Mouse (Mus musculus) hindbrain, embryonic 14.5 days (tissue): Measurements from ENCODE around the gene Plekhh1. TPM values are rescaled to one million over a fixed set of nuclear protein-coding genes. Genes with fewer than 3 reads are reported as not detected.
A peak's percentile ranks its signal among the peaks of the same experiment; 100 is the strongest.

Source experiments
- ATAC-seq: fragments of 200-750 bp; cut with Nextera tagmentation; 2 replicates; pipeline ENCODE4 v1.8.0; 2017; ENCODE audit warnings: moderate number of reproducible peaks, mild to moderate bottlenecking, moderate TSS enrichment, moderate library complexity; ENCODE audit not compliant: low FRiP score
- DNase-seq: peaks from one replicate; pipeline ENCODE4 v3.0.0-alpha.2; 2015; ENCODE audit warnings: low spot score
- H3K27ac ChIP-seq: fragments of 300-500 bp; sonication (generic); 2 replicates; pipeline ENCODE4 v1.5.1; 2014; ENCODE audit warnings: mild to moderate bottlenecking, moderate library complexity
- H3K27me3 ChIP-seq: fragments of 300-500 bp; sonication (generic); 2 replicates; pipeline ENCODE4 v1.6.1; 2014; ENCODE audit warnings: mild to moderate bottlenecking, low read length, mixed read lengths; ENCODE audit not compliant: control insufficient read depth, insufficient read depth
- H3K36me3 ChIP-seq: fragments of 300-500 bp; sonication (generic); replicated peaks from 2 replicates; pipeline ENCODE4 v1.6.1; 2014; ENCODE audit not compliant: control insufficient read depth, insufficient read depth
- H3K4me1 ChIP-seq: fragments of 300-500 bp; sonication (generic); replicated peaks from 2 replicates; pipeline ENCODE4 v1.6.1; 2014; ENCODE audit warnings: antibody characterized with exemption, low read length, mixed read lengths; ENCODE audit not compliant: control insufficient read depth, insufficient read depth
- H3K4me2 ChIP-seq: fragments of 300-500 bp; sonication (generic); replicated peaks from 2 replicates; pipeline ENCODE4 v1.6.1; 2014; ENCODE audit warnings: mild to moderate bottlenecking, moderate library complexity
- H3K4me3 ChIP-seq: fragments of 300-500 bp; sonication (generic); replicated peaks from 2 replicates; pipeline ENCODE4 v1.5.1; 2014; ENCODE audit warnings: mild to moderate bottlenecking, low read length
- H3K9ac ChIP-seq: fragments of 300-500 bp; sonication (generic); 2 replicates; pipeline ENCODE4 v1.6.1; 2014
- H3K9me3 ChIP-seq: fragments of 300-500 bp; sonication (generic); 2 replicates; pipeline ENCODE4 v1.6.1; 2016; ENCODE audit warnings: low read length; ENCODE audit not compliant: control insufficient read depth
- WGBS: fragments of 180-500 bp; shearing (Covaris S2); extraction: QIAGEN DNeasy Blood & Tissue Kit; methylation state at CpG from one replicate; pipeline ENCODE4 v1.1.7; 2014; 5-methylcytosine and 5-hydroxymethylcytosine counted together
- polyA plus RNA-seq: library from polyadenylated mRNA; unstranded; fragments of >200 nt; fragmentation: Nextera tagmentation; extraction: Ambion mirVana; gene quantifications from 2 replicates; pipeline ENCODE4 v1.2.1, GENCODE M21; 2014

Gene Plekhh1
- polyA plus RNA-seq, 1 experiment from 2014 or later, result 2.8 TPM

DNA sequence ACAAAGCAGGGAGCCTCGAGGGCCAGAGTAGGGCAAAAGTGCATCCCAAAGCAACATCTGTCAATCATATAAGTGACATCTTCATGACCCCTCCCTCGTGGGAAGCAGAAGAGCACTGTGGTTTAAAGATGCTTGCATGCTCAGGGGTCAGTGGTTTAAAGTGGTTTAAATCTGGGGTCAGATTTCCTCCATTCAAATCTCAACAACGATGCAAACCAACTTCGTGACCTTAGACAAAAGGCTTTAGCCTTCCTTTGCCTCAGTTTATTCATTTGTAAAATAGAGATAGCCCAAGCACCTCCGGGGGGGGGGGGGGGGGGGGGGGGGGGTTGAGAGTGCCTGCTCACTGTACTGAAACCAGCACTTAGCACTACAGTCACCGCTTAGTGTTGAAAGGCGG lies 32.3 kb upstream of the Plekhh1 start:
- no peaks in the 10 kb centered on the region for H3K27me3 ChIP-seq
- no peak overlapping the region for H3K27ac ChIP-seq
- WGBS, result 7% methylated on average over 6 of the region's 7 CpGs
- 0 out of 2 replicates have a peak, but pooled peaks cover 3% of the 10 kb centered on the region for H3K36me3 ChIP-seq
- DNase-seq (no peak), ATAC-seq (no peak)
- no peaks in the 10 kb centered on the region for H3K4me1 ChIP-seq
- H3K9ac ChIP-seq, result no peak overlapping the region
- no peak overlapping the region for H3K4me2 ChIP-seq
- no peak overlapping the region for H3K4me3 ChIP-seq
- no peaks in the 10 kb centered on the region for H3K9me3 ChIP-seq

DNA sequence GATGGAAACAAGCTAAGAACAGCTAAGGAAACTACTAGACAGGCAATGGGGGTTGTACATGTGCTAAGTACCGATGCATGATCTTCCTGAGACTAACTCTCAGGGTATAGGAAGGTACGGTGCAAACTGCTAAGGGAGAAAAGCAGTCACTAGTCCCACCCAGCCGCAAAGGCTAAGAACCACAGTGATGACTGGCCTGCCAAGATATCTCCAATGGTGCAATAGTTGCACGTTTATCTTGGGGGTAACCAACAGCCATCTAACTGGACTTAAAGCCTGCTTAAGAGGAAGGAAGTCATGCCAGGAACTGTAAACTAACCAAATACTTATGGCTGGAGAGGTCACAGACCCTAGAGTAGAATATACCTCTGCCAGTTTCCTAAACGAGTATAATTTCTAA lies 26.6 kb upstream of the Plekhh1 start:
- DNase-seq, result no peak
- H3K9me3 ChIP-seq, result no peaks in the 10 kb centered on the region
- no peak overlapping the region for H3K4me3 ChIP-seq
- H3K27ac ChIP-seq, result no peak overlapping the region
- H3K4me2 ChIP-seq, result no peak overlapping the region
- 0 out of 2 replicates have a peak, but pooled peaks cover 3% of the 10 kb centered on the region for H3K36me3 ChIP-seq
- peaks cover 13% of the 10 kb centered on the region for H3K4me1 ChIP-seq
- H3K27me3 ChIP-seq, result no peaks in the 10 kb centered on the region
- no peak for ATAC-seq
- H3K9ac ChIP-seq, result no peak overlapping the region
- WGBS, result 95% methylated on average over 5 of the region's 5 CpGs

DNA sequence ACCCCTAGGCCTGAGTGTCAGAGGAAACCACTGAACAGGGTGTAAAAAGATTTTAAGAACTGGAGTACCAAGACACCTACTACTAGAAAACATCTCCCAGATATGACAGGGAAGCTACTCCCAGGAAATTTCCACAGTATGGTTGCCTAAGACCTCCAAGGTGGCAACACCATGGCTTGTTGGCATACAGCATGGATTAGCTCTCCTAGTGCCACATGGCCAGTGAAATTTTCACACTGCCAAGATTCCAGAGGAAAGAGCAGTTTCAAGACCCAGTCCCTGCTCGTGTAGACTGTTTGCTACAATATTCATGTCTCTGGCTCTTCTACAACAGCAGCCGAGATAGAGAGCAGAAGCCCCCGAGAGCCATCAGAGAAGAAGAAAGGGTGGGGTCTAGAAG lies 26.0 kb upstream of the Plekhh1 start:
- Histone ChIP-seq H3K4me3 (no peak overlapping the region), H3K27ac (no peak overlapping the region), H3K36me3 (0 out of 2 replicates have a peak, but pooled peaks cover 3% of the 10 kb centered on the region), H3K9ac (no peak overlapping the region), H3K4me1 (peaks cover 17% of the 10 kb centered on the region), H3K9me3 (no peaks in the 10 kb centered on the region), H3K27me3 (no peaks in the 10 kb centered on the region), H3K4me2 (no peak overlapping the region)
- DNase-seq (no peak), ATAC-seq (no peak)
- 89% methylated on average over 3 of the region's 3 CpGs for WGBS

DNA sequence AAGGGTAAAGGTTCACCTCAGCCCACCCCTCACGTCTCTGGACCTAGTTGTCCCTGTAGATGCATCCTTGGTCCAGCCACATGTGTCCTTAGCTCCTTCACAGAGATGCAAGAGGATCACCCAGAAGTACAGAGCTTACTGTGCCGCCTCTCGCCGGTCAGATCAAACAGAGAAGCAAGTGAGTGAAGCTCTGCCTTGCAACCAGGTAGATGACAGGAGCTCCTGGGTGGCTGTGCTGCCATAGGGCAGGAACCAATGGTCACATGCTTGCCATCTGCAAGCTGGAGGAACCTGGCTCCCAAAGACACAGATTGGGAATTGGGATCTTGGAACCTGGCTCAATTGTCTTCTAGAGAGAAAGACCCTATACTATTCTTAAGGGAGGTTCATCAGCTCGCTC lies 23.5 kb upstream of the Plekhh1 start:
- Histone ChIP-seq H3K9ac (no peak overlapping the region; the same call in 1 of the 2 replicates), H3K27me3 (no peaks in the 10 kb centered on the region), H3K36me3 (no peaks in the 10 kb centered on the region), H3K27ac (no peak overlapping the region), H3K9me3 (no peaks in the 10 kb centered on the region), H3K4me1 (peaks cover 17% of the 10 kb centered on the region), H3K4me3 (no peak overlapping the region), H3K4me2 (peak overlapping the region; percentile 75)
- WGBS, result 90% methylated on average over 5 of the region's 5 CpGs
- ATAC-seq, result no peak
- DNase-seq, result no peak

DNA sequence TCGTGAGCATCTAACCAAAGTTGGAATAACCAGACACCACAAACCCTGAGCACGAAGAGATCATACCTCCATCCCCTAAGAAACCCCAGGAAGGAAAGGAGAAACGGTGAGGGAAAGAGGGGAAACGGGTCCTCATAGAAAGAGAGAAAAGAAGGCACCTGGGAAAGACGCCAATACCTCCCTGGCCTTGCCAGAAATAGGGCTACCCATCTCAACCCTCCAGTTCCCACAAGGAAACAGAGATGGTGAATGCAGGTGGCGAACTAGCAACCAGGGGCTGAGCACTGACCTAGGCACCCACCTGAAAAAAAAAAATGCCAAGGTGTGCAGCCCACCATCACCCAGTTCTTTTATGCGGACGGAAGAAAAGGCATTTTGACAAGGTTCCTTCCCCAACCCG lies 22.9 kb upstream of the Plekhh1 start:
- DNase-seq, result no peak
- peaks cover 17% of the 10 kb centered on the region for H3K4me1 ChIP-seq
- H3K4me3 ChIP-seq, result peak overlapping the region; percentile 88
- WGBS, result 33% methylated on average over 9 of the region's 9 CpGs
- peak overlapping the region; percentile 89 for H3K9ac ChIP-seq
- H3K27me3 ChIP-seq, result no peaks in the 10 kb centered on the region
- no peak overlapping the region; the same call in 1 of the 2 replicates for H3K27ac ChIP-seq
- H3K4me2 ChIP-seq, result peak overlapping the region; percentile 75
- no peaks in the 10 kb centered on the region for H3K9me3 ChIP-seq
- ATAC-seq, result no peak
- H3K36me3 ChIP-seq, result no peaks in the 10 kb centered on the region

DNA sequence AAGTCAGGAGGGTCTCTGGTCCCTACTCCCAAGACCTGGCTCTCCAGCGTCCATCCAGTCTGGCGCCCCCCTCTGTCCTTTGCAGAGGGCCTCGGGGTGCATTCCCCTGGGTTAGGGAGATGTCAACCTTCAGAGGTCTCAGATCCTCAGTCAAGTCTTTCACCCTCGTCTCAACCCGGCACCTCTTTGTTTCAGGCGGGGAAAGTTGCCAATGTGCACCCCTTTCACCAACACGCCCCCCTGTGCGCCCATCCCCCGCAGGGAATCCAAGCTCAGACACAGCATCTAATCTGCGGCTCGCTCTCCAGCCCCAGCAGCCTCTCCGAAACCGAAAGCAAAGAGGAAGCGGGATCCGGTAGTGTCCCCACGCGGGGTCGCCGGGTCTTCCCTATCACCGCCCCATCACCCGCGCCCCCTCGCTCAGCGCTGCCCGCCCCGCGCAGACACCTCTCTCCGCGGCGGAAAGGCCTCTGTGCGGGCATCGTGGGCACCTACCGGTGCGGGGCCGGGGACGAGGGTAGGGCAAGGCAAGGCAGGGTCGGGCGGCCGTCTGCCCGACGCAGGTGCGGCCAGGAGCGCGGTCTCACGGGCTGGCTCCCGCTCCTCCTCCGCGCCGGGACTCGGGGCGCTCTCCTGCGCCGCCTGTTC lies 22.4 kb upstream of the Plekhh1 start:
- Histone ChIP-seq H3K4me3 (peak overlapping the region; percentile 88), H3K27me3 (no peaks in the 10 kb centered on the region), H3K4me1 (peaks cover 17% of the 10 kb centered on the region), H3K9ac (peak overlapping the region; percentile 89), H3K9me3 (no peaks in the 10 kb centered on the region), H3K4me2 (peak overlapping the region; percentile 75), H3K27ac (peak overlapping the region; percentile 84), H3K36me3 (no peaks in the 10 kb centered on the region)
- peak; percentile 51 for DNase-seq
- ATAC-seq, result peak; percentile 80
- 1% methylated on average over 47 of the region's 53 CpGs for WGBS

DNA sequence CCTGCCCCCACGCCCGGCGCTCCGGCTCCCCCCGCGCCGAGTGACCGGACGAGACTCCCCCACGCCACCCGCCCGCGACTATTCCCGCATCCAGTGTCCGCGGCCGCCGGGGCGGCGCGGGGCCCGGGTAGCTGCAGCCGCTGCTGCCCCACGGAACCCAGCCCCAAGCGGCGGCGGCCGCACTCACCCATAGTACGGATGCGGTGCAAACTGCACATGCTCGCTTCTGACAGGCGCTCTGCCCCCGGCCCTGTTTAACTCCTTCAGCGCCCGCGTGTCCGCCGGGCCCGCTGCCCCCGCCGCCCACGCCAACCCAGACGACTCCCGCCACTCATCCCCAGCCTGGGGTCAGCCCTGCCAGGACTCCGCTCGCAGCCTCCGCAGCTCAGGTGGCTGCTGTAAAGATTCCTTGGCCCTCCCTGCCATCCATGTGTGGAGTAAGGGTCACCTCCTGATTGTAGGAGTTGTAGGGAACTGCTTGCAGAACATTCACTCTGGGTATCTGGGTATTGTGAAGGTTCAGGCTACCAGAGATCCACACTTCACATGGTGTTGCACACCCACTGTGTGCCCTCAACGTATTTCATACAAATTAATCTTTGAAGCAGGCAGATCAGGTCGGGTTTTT lies 21.7 kb upstream of the Plekhh1 start, which contains the start of gene Tmem229b:
Tmem229b (minus strand) TSS at position 502 of the 628 bp plus-strand sequence.
- H3K4me1 ChIP-seq, result peaks cover 17% of the 10 kb centered on the region
- no peaks in the 10 kb centered on the region for H3K27me3 ChIP-seq
- peak within 1 kb of the TSS; percentile 75 for H3K4me2 ChIP-seq
- H3K36me3 ChIP-seq, result no peaks in the 10 kb centered on the region
- peak within 1 kb of the TSS; percentile 84 for H3K27ac ChIP-seq
- peak within 1 kb of the TSS; percentile 88 for H3K4me3 ChIP-seq
- H3K9me3 ChIP-seq, result no peaks in the 10 kb centered on the region
- WGBS, result under 1% methylated on average over 39 of the region's 49 CpGs
- DNase-seq, result peak; percentile 75
- ATAC-seq, result peak; percentile 94
- peak within 1 kb of the TSS; percentile 89 for H3K9ac ChIP-seq

DNA sequence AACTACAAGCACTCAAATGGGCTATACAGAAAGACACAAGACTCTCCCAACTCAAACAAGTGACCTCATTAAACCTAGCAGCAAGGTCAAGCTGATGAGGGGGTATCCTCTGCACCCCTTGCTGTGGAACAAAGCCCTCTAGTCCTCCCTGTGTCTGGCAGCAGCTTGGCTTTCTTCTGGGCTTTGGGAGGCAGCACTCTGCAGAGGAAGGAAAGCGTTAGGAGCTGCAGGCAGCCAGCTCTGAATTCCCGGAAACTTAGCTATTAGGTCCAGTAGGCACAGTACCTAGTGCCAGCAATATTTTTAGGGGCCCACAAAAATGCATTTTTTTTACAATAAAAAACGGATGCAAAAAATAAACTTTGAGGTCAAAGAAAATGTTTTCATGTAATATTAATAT lies 18.4 kb upstream of the Plekhh1 start:
- Histone ChIP-seq H3K27ac (no peak overlapping the region), H3K36me3 (no peaks in the 10 kb centered on the region), H3K4me1 (peaks cover 12% of the 10 kb centered on the region), H3K9ac (no peak overlapping the region), H3K9me3 (no peaks in the 10 kb centered on the region), H3K4me2 (no peak overlapping the region), H3K4me3 (no peak overlapping the region), H3K27me3 (no peaks in the 10 kb centered on the region)
- 50% methylated on average over 3 of the region's 3 CpGs for WGBS
- DNase-seq (no peak), ATAC-seq (no peak)

DNA sequence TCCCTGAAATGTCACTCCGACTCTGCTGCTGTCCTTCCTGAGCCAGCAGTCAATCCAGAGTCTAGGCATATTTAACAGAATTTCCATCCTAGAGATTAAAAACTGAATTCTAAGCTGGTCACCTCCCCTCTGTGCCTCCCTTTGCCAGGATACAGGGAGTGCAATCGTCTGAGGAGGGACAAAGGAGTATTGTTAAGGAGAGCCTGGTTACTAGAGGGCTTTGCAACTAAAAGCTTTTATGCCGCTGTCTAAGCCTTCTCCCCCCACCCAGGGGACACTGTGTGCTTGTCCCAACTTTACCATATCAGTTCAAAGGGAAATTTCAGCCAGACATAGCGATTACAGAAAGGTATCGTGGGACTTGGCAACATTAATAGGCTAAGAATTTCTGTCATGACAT lies 12.9 kb upstream of the Plekhh1 start:
- WGBS, result 20% methylated on average over 5 of the region's 5 CpGs
- peak; percentile 66; the same call in 1 of the 2 replicates for ATAC-seq

More for the DNA sequence above, 12.9 kb upstream of the Plekhh1 start:
- H3K9ac ChIP-seq, result no peak overlapping the region
- no peaks in the 10 kb centered on the region for H3K36me3 ChIP-seq
- no peaks in the 10 kb centered on the region for H3K27me3 ChIP-seq
- no peak for DNase-seq
- H3K27ac ChIP-seq, result no peak overlapping the region
- no peaks in the 10 kb centered on the region for H3K4me1 ChIP-seq
- no peaks in the 10 kb centered on the region for H3K9me3 ChIP-seq
- no peak overlapping the region for H3K4me3 ChIP-seq
- no peak overlapping the region for H3K4me2 ChIP-seq
